Mouse (Mus musculus) midbrain, postnatal 0 days (tissue): Measurements from ENCODE around the gene Afg1l. TPM values are rescaled to one million over a fixed set of nuclear protein-coding genes. Genes with fewer than 3 reads are reported as not detected.

ENCODE experiments used
- ATAC-seq: fragments of 200-750 bp; cut with Nextera tagmentation; 2 replicates; pipeline ENCODE4 v1.8.0; 2017; ENCODE audit warnings: moderate number of reproducible peaks, mild to moderate bottlenecking, moderate TSS enrichment, moderate library complexity; ENCODE audit not compliant: low FRiP score
- DNase-seq: peaks from one replicate; pipeline ENCODE4 v3.0.0-alpha.2; 2015; ENCODE audit warnings: low spot score
- H3K27ac ChIP-seq: fragments of 300-500 bp; sonication (generic); 2 replicates; pipeline ENCODE4 v1.5.1; 2014; ENCODE audit warnings: low read depth, mild to moderate bottlenecking, low read length, mixed read lengths
- H3K27me3 ChIP-seq: fragments of 300-500 bp; sonication (generic); 2 replicates; pipeline ENCODE4 v1.6.1; 2014; ENCODE audit warnings: low read length, control low read depth, mixed read lengths; ENCODE audit not compliant: insufficient read depth
- H3K36me3 ChIP-seq: fragments of 300-500 bp; sonication (generic); 2 replicates; pipeline ENCODE4 v1.6.1; 2014; ENCODE audit warnings: low read length, control low read depth, mixed read lengths; ENCODE audit not compliant: insufficient read depth
- H3K4me1 ChIP-seq: fragments of 300-500 bp; sonication (generic); 2 replicates; pipeline ENCODE4 v1.6.1; 2014; ENCODE audit warnings: mild to moderate bottlenecking, control low read depth, antibody characterized with exemption, low read length, mixed read lengths; ENCODE audit not compliant: insufficient read depth
- H3K4me2 ChIP-seq: fragments of 300-500 bp; sonication (generic); 2 replicates; pipeline ENCODE4 v1.6.1; 2014; ENCODE audit warnings: low read depth, mild to moderate bottlenecking, low read length, mixed read lengths; ENCODE audit not compliant: poor library complexity, severe bottlenecking
- H3K4me3 ChIP-seq: fragments of 300-500 bp; sonication (generic); 2 replicates; pipeline ENCODE4 v1.5.1; 2014; ENCODE audit warnings: low read depth, mild to moderate bottlenecking, low read length, moderate library complexity
- H3K9ac ChIP-seq: fragments of 300-500 bp; sonication (generic); replicated peaks from 2 replicates; pipeline ENCODE4 v1.6.1; 2014; ENCODE audit warnings: mild to moderate bottlenecking, low read length, moderate library complexity, mixed read lengths; ENCODE audit not compliant: poor library complexity, severe bottlenecking
- H3K9me3 ChIP-seq: fragments of 300-500 bp; sonication (generic); 2 replicates; pipeline ENCODE4 v1.6.1; 2016; ENCODE audit warnings: low read length, control low read depth
- CTCF ChIP-seq: IDR thresholded peaks from 2 replicates; pipeline ENCODE4 v1.5.1; 2016; ENCODE audit warnings: antibody characterized with exemption, mild to moderate bottlenecking
- whole genome bisulfite sequencing: fragments of 180-500 bp; shearing (Covaris S2); extraction: QIAGEN DNeasy Blood & Tissue Kit; methylation state at CpG from one replicate; pipeline ENCODE4 v1.1.7; 2014; 5-methylcytosine and 5-hydroxymethylcytosine counted together
- polyA plus RNA-seq: library from polyadenylated mRNA; unstranded; fragments of >200 nt; fragmentation: Nextera tagmentation; extraction: Ambion mirVana; gene quantifications from 2 replicates; pipeline ENCODE4 v1.2.1, GENCODE M21; 2015
- total RNA-seq: library from RNA; depleted of rRNA; stranded (reverse); fragments of >200 nt; gene quantifications from 2 replicates; pipeline ENCODE4 v1.2.3, GENCODE M21; 2014

Gene Afg1l
- total and polyA plus RNA-seq, 2 experiments from 2014 or later: 5.8 to 8.5 TPM

GRCm38 (mm10) chr10:42464805-42465204 lies 13.6 kb downstream of the Afg1l start:
- Histone ChIP-seq H3K36me3 (no peaks in the 10 kb centered on the region), H3K4me1 (no peaks in the 10 kb centered on the region), H3K4me3 (no peak overlapping the region), H3K9ac (no peak overlapping the region), H3K27ac (no peak overlapping the region), H3K4me2 (no peak overlapping the region), H3K27me3 (no peaks in the 10 kb centered on the region), H3K9me3 (0 out of 2 replicates have a peak, but pooled peaks cover 2% of the 10 kb centered on the region)
- WGBS: 80% methylated on average over 14 of the region's 14 CpGs
- no peak for DNase-seq
- no peak for ATAC-seq
- TF ChIP-seq CTCF: no peak

- no peaks in the 10 kb centered on the region for H3K36me3 ChIP-seq
- 50% methylated on average over 5 of the region's 5 CpGs for WGBS
- H3K27ac ChIP-seq: no peak overlapping the region
- H3K9ac ChIP-seq: no peak overlapping the region
- no peak for TF ChIP-seq CTCF
- no peaks in the 10 kb centered on the region for H3K27me3 ChIP-seq
- H3K4me3 ChIP-seq: no peak overlapping the region
- H3K9me3 ChIP-seq: 0 out of 2 replicates have a peak, but pooled peaks cover 7% of the 10 kb centered on the region
- H3K4me1 ChIP-seq: no peaks in the 10 kb centered on the region
- DNase-seq (no peak), ATAC-seq (no peak)
- no peak overlapping the region for H3K4me2 ChIP-seq
These were observed 14.1 kb downstream of the Afg1l start for GRCm38 (mm10) chr10:42464224-42464623.

DNA sequence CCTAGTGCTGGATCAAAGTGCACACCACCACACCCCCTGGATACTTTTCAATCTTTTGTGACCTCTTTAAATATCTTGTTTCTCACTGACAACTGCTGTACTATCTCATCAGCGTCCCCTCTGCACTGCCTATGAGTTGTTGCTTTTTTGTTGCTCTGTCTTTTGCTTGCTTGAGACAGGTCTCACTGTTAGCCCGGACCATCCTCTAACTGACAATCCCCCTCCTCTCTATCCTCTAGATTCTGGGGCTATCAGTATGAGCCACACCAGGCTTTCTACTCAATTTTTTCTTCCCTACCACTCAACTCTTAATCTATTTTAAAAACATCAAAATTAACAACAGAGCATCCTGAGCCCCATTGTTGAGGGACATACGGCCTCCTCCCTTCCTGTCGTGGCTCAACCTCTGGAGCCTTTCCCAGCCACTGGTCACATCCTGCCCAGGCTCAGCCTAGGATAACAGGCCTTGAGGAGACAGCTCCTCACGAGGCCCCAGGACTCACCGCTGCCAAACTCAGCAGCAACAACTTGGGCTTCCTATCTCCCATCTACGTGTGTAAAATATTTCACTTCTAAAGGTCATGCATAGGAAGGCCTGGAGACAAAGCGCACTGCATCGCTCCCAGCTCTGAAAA lies 20.7 kb downstream of the Afg1l start:
- no peak overlapping the region for H3K4me2 ChIP-seq
- ATAC-seq (no peak), DNase-seq (no peak)
- WGBS: 78% methylated on average over 9 of the region's 9 CpGs
- H3K4me3 ChIP-seq: no peak overlapping the region
- no peak overlapping the region for H3K9ac ChIP-seq
- no peak for TF ChIP-seq CTCF
- 0 out of 2 replicates have a peak, but pooled peaks cover 11% of the 10 kb centered on the region for H3K9me3 ChIP-seq
- no peaks in the 10 kb centered on the region for H3K36me3 ChIP-seq
- H3K27ac ChIP-seq: no peak overlapping the region
- H3K27me3 ChIP-seq: no peaks in the 10 kb centered on the region
- H3K4me1 ChIP-seq: no peaks in the 10 kb centered on the region

DNA sequence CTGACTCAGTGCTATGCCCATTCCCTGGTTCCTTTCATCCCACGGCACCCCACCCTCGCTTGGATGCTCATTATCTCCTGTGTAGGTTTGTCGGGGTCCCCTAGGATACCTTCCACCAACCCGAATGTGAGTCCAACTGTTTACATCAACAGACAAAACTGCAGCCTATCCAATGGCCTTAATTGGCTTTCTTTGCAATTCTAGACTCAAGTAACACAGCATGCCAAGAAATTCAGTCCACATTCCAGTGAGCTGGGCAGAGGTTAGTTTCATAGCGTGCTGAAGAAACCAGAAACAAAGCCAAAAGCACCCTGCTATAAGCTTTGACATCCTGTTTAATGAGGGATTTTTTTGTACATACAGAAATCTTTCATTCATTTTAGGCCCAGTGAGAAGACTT lies 22.4 kb downstream of the Afg1l start:
- no peak for DNase-seq
- no peak overlapping the region for H3K4me3 ChIP-seq
- WGBS: 74% methylated on average over 5 of the region's 5 CpGs

GRCm38 (mm10) chr10:42454690-42455089 lies 23.7 kb downstream of the Afg1l start:
- ATAC-seq: no peak
- Histone ChIP-seq H3K4me1 (no peaks in the 10 kb centered on the region), H3K36me3 (no peaks in the 10 kb centered on the region), H3K9me3 (0 out of 2 replicates have a peak, but pooled peaks cover 9% of the 10 kb centered on the region), H3K27ac (no peak overlapping the region), H3K9ac (no peak overlapping the region), H3K4me2 (no peak overlapping the region), H3K4me3 (no peak overlapping the region), H3K27me3 (no peaks in the 10 kb centered on the region)
- no peak for DNase-seq
- 89% methylated on average over 6 of the region's 6 CpGs for WGBS
- TF ChIP-seq CTCF: no peak

More for the DNA sequence above, 22.4 kb downstream of the Afg1l start:
- no peak overlapping the region for H3K4me2 ChIP-seq
- no peaks in the 10 kb centered on the region for H3K36me3 ChIP-seq
- H3K27me3 ChIP-seq: no peaks in the 10 kb centered on the region
- no peak for ATAC-seq
- H3K9ac ChIP-seq: no peak overlapping the region
- H3K9me3 ChIP-seq: 0 out of 2 replicates have a peak, but pooled peaks cover 11% of the 10 kb centered on the region
- H3K4me1 ChIP-seq: no peaks in the 10 kb centered on the region
- H3K27ac ChIP-seq: no peak overlapping the region
- TF ChIP-seq CTCF: no peak

GRCm38 (mm10) chr10:42454266-42454665 lies 24.1 kb downstream of the Afg1l start:
- no peak overlapping the region for H3K9ac ChIP-seq
- no peaks in the 10 kb centered on the region for H3K27me3 ChIP-seq
- ATAC-seq (no peak), DNase-seq (no peak)
- no peaks in the 10 kb centered on the region for H3K4me1 ChIP-seq
- TF ChIP-seq CTCF: no peak
- H3K4me2 ChIP-seq: no peak overlapping the region
- no peak overlapping the region for H3K4me3 ChIP-seq
- H3K27ac ChIP-seq: no peak overlapping the region
- H3K36me3 ChIP-seq: no peaks in the 10 kb centered on the region
- 0 out of 2 replicates have a peak, but pooled peaks cover 5% of the 10 kb centered on the region for H3K9me3 ChIP-seq
- WGBS: 74% methylated on average over 11 of the region's 11 CpGs
